Mouse (Mus musculus) embryonic fibroblast, embryonic 13.5 days (primary cell): Measurements from ENCODE around the gene Mettl26.

Experiments used
- CTCF ChIP-seq: IDR thresholded peaks from 2 replicates; pipeline ENCODE4 v1.5.1; 2011; ENCODE audit warnings: mild to moderate bottlenecking, control low read depth, low read length, moderate library complexity, borderline replicate concordance; ENCODE audit not compliant: insufficient read depth
- POLR2A ChIP-seq: IDR thresholded peaks from 2 replicates; pipeline ENCODE4 v1.6.1; 2011; ENCODE audit warnings: low read depth, mild to moderate bottlenecking, control low read depth, low read length, moderate library complexity

DNA sequence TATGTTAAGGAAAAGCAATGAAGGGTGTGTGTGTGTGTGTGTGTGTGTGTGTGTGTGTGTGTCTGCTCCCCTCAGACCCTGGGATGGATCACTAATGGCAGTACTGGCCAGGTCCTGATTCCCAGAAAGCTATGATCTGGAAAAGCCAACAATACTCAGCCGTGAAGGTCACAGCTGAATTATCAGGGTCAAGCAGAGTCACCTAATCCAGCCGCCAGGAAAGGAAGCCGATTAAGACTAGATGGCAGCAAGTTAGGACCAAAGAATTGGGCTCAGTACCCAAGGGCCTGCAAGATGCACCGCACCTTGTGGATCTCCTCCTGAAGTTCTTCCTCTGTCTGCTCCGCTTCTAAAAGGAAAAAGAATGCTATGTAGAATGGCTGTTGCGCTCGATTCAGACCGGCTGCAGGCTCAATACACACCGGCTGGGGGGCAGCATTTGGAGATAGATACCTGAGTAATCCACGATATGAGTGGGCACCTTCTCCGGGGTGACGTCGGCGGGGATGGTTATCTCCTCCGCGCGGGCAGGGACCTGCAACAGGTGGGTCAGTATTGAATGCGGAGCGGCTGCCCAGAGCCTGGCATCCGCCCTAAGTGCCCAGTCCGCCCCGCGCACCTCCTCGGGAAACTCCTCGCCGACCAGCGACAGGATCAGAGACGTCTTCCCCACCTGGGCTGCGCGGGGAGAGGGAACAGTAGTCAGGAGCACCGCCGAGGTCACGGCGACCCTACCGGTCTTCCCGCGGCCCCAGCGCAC lies 31.1 kb upstream of the Mettl26 start:
- TF ChIP-seq CTCF = no peak
- TF ChIP-seq POLR2A = no peak
